Mouse (Mus musculus): ENCODE measurements at regions not wholly inside any gene's neighbourhood (a gene's known extent, or its start where the extent isn't known, plus 50 kb on each side); places are given as distances from the start of the nearest gene placed in this dataset.

- 31% methylated on average over 1 of the region's 1 CpGs for WGBS
- Histone ChIP-seq H3K4me3 (ENCODE audit: low read depth, low read length) (no peak overlapping the region), H3K4me1 (ENCODE audit: insufficient read depth) (no peaks in the 10 kb centered on the region), H3K27me3 (ENCODE audit: insufficient read depth, low read length) (no peaks in the 10 kb centered on the region), H3K9ac (no peak overlapping the region), H3K36me3 (ENCODE audit: insufficient read depth) (no peaks in the 10 kb centered on the region), H3K9me3 (ENCODE audit: low read depth, low read length) (no peaks in the 10 kb centered on the region), H3K27ac (ENCODE audit: low read depth) (no peak overlapping the region), H3K4me2 (no peak overlapping the region)
- ATAC-seq (ENCODE audit: insufficient read depth), result no peak
- no peak for TF ChIP-seq CTCF (IDR thresholded peaks at IDR 0.05; ENCODE audit: low read depth)
- DNase-seq, result no peak
Measured at GRCm38 (mm10) chr4:89043982-89044381, 92.9 kb upstream of the Mtap start.

DNA sequence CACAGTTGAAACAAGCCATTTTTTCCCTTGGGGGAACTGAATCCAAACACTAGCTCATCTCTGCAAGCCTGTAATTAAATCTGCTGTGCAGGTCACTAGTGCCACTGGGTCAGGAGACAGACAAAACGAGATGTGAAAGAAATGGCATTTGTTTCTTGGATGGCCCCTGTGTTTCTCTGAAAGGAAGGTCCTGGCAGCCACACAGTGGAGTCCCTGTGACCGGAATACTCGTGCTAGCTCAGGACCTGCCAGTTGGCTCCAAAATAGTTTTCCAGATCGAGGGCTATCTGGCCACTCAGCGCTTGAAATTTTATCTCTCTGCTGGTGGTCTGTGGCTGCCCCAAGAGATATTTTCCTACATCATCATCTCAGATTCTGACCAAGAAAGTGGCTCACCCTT lies 96.1 kb upstream of the Mtap start:
- Histone ChIP-seq H3K27ac (ENCODE audit: low read depth) (no peak overlapping the region), H3K4me1 (ENCODE audit: insufficient read depth) (0 out of 2 replicates have a peak, but pooled peaks cover 3% of the 10 kb centered on the region), H3K4me2 (no peak overlapping the region), H3K27me3 (ENCODE audit: insufficient read depth, low read length) (no peaks in the 10 kb centered on the region), H3K9ac (no peak overlapping the region), H3K9me3 (ENCODE audit: low read depth, low read length) (no peaks in the 10 kb centered on the region), H3K4me3 (ENCODE audit: low read depth, low read length) (no peak overlapping the region), H3K36me3 (ENCODE audit: insufficient read depth) (no peaks in the 10 kb centered on the region)
- no peak for TF ChIP-seq CTCF (IDR thresholded peaks at IDR 0.05; ENCODE audit: low read depth)
- DNase-seq, result no peak
- 44% methylated on average over 5 of the region's 5 CpGs for WGBS
- ATAC-seq (ENCODE audit: insufficient read depth), result no peak

- Histone ChIP-seq H3K27ac (ENCODE audit: low read depth) (no peak overlapping the region), H3K9me3 (ENCODE audit: low read depth, low read length) (no peaks in the 10 kb centered on the region), H3K4me1 (ENCODE audit: insufficient read depth) (0 out of 2 replicates have a peak, but pooled peaks cover 3% of the 10 kb centered on the region), H3K4me3 (ENCODE audit: low read depth, low read length) (no peak overlapping the region), H3K4me2 (no peak overlapping the region), H3K36me3 (ENCODE audit: insufficient read depth) (no peaks in the 10 kb centered on the region), H3K9ac (no peak overlapping the region), H3K27me3 (ENCODE audit: insufficient read depth, low read length) (no peaks in the 10 kb centered on the region)
- WGBS, result 60% methylated on average over 5 of the region's 5 CpGs
- no peak for TF ChIP-seq CTCF (IDR thresholded peaks at IDR 0.05; ENCODE audit: low read depth)
- ATAC-seq (ENCODE audit: insufficient read depth) (no peak), DNase-seq (no peak)
Measured at GRCm38 (mm10) chr4:89038906-89039305, 98.0 kb upstream of the Mtap start.

GRCm38 (mm10) chr4:89038135-89038534 lies 98.8 kb upstream of the Mtap start:
- Histone ChIP-seq H3K36me3 (ENCODE audit: insufficient read depth) (no peaks in the 10 kb centered on the region), H3K4me2 (no peak overlapping the region), H3K9me3 (ENCODE audit: low read depth, low read length) (no peaks in the 10 kb centered on the region), H3K4me3 (ENCODE audit: low read depth, low read length) (no peak overlapping the region), H3K4me1 (ENCODE audit: insufficient read depth) (0 out of 2 replicates have a peak, but pooled peaks cover 3% of the 10 kb centered on the region), H3K27me3 (ENCODE audit: insufficient read depth, low read length) (no peaks in the 10 kb centered on the region), H3K9ac (no peak overlapping the region), H3K27ac (ENCODE audit: low read depth) (no peak overlapping the region)
- WGBS, result 41% methylated on average over 4 of the region's 4 CpGs
- no peak for TF ChIP-seq CTCF (IDR thresholded peaks at IDR 0.05; ENCODE audit: low read depth)
- DNase-seq, result no peak
- ATAC-seq (ENCODE audit: insufficient read depth), result no peak

DNA sequence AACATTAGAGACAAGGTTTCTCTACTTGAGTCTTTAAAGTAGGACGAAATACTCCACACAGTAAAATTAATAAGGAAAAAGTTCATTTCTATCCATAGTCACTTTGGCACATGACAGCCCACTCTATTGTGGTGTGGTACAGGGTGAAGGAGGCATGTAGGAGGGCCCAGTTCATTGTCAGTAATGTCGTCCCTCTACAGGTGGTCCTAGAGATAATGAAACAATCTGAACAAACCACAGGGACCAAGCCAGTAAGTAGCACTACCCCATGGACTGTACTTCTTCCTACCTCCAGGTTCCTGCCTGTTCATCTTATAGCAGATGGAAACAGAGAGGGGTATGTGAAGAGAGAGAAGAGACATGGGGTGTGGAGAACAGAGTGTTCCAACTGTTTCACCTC lies 102.1 kb upstream of the Mtap start:
- TF ChIP-seq CTCF (IDR thresholded peaks at IDR 0.05; ENCODE audit: low read depth), result no peak

DNA sequence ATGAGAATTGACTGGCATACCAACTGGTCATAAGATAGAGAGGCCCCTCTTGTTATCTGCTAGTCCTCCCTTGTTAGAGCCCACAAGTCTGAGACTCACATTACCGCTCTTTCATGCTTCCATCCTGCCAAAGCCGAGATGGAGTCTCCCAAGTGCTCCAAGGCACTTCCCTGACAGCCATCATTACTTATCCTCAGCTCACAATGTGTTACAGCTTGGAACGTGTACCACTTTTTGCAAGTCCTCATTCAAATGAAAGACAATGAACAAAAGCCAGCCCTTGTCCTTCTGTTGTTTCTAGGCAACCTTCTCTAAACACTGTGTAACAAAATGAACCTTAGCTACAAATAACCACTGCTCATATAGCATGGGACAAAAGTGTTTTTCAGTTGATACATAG lies 102.6 kb upstream of the Mtap start:
- Histone ChIP-seq H3K4me1 (ENCODE audit: insufficient read depth) (0 out of 2 replicates have a peak, but pooled peaks cover 3% of the 10 kb centered on the region), H3K27me3 (ENCODE audit: insufficient read depth, low read length) (no peaks in the 10 kb centered on the region), H3K4me2 (no peak overlapping the region), H3K27ac (ENCODE audit: low read depth) (no peak overlapping the region), H3K9me3 (ENCODE audit: low read depth, low read length) (no peaks in the 10 kb centered on the region), H3K4me3 (ENCODE audit: low read depth, low read length) (no peak overlapping the region), H3K36me3 (ENCODE audit: insufficient read depth) (no peaks in the 10 kb centered on the region), H3K9ac (no peak overlapping the region)
- WGBS, result 58% methylated on average over 3 of the region's 3 CpGs
- TF ChIP-seq CTCF (IDR thresholded peaks at IDR 0.05; ENCODE audit: low read depth), result no peak
- DNase-seq (no peak), ATAC-seq (ENCODE audit: insufficient read depth) (no peak)

More for the DNA sequence above, 102.1 kb upstream of the Mtap start:
- Histone ChIP-seq H3K4me2 (no peak overlapping the region), H3K4me3 (ENCODE audit: low read depth, low read length) (no peak overlapping the region), H3K36me3 (ENCODE audit: insufficient read depth) (no peaks in the 10 kb centered on the region), H3K9me3 (ENCODE audit: low read depth, low read length) (no peaks in the 10 kb centered on the region), H3K27ac (ENCODE audit: low read depth) (no peak overlapping the region), H3K27me3 (ENCODE audit: insufficient read depth, low read length) (no peaks in the 10 kb centered on the region), H3K9ac (no peak overlapping the region), H3K4me1 (ENCODE audit: insufficient read depth) (0 out of 2 replicates have a peak, but pooled peaks cover 3% of the 10 kb centered on the region)
- 71% methylated on average over 2 of the region's 2 CpGs for WGBS
- ATAC-seq (ENCODE audit: insufficient read depth), result no peak
- DNase-seq, result no peak

DNA sequence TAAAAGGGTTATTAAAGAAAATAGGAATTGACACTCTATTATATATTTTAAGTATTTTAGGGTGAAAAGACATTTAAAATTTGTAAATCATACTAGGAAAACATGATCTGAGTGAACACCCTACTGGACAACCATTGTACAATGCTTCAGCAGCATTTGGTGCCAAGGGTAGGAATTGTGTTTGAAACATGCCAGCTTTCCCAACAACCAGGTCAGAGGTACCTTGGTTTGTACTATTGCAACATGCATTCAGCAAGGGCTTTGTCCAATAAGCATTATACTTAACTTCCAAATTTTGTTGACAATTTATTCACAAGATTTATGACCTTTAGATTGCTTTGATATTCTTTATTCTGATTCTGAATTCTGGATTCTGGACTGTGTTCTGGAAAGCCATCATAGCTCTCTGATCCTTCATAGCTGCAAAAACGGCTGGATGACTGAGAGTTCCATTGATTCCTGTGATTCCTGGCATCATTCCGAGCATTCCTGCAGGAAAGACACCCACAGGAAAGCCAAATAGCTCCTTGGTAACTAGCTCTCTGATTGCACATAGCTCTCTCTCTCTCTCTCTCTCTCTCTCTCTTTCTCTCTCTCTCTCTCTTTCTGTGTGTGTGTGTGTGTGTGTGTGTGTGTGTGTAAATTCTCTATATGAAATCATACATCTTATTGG lies 124.1 kb upstream of the Mtap start:
- Histone ChIP-seq H3K4me2 (no peak overlapping the region), H3K9me3 (ENCODE audit: low read depth, low read length) (no peaks in the 10 kb centered on the region), H3K4me1 (ENCODE audit: insufficient read depth) (no peaks in the 10 kb centered on the region), H3K36me3 (ENCODE audit: insufficient read depth) (no peaks in the 10 kb centered on the region), H3K27me3 (ENCODE audit: insufficient read depth, low read length) (no peaks in the 10 kb centered on the region), H3K27ac (ENCODE audit: low read depth) (no peak overlapping the region), H3K9ac (no peak overlapping the region), H3K4me3 (ENCODE audit: low read depth, low read length) (no peak overlapping the region)
- DNase-seq, result peak; percentile 39
- WGBS, result 17% methylated on average over 2 of the region's 2 CpGs
- no peak for ATAC-seq (ENCODE audit: insufficient read depth)
- no peak for TF ChIP-seq CTCF (IDR thresholded peaks at IDR 0.05; ENCODE audit: low read depth)

All from lung, embryonic 14.5 days (tissue).